Mouse (Mus musculus): ENCODE results near the gene Dnase1. TPM values are rescaled to one million over a fixed set of nuclear protein-coding genes. Genes with fewer than 3 reads are reported as not detected.
A peak's percentile ranks its signal among the peaks of the same experiment; 100 is the strongest.
"Not testable (repeated sequence)": the region's sequence is repeated elsewhere in the genome, so short reads cannot be mapped to it uniquely, and the experiment has no call there.

The Dnase1 gene
- polyA plus RNA-seq, 2 experiments from 2014 or later = 3.4 to 4.5 TPM

DNA sequence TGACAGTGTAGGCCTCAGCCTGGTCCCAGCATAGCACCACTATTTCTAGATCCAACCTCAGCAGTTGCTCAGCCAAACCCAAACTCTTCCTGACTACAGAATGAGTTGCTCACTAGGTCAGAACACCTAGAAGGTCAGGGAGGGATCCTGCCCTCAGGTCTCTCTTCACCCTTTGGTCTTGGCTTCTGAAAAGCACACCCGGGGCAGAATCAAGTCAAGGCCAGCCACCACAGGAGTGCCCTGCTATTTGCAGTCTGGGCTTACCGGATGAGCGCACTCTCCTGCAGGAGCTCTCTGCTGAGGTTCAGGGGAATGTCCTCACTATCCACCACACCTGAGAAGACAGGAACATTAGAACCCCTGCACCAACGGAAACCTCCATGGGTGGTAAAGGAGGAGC is 15.9 kb downstream of the Dnase1 start:
- ATAC-seq = no peak

DNA sequence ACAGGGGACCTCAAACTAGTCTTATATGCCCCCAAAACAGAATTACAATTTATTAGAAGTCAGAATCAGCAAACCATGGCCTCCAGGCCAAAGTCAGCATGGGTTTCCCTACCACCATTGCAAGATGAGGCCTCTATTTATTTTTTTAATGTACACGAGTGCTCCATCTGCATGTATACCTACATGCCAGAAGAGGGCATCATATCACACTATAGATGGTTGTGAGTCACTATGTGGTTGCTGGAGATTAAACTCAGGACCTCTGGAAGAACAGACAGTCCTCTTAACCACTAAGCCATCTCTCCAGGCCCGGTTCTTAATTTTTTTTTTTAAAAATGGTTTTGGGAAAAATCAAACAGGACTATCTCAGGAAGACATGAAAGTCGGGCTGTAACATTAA is 17.1 kb downstream of the Dnase1 start:
- no peak for ATAC-seq

DNA sequence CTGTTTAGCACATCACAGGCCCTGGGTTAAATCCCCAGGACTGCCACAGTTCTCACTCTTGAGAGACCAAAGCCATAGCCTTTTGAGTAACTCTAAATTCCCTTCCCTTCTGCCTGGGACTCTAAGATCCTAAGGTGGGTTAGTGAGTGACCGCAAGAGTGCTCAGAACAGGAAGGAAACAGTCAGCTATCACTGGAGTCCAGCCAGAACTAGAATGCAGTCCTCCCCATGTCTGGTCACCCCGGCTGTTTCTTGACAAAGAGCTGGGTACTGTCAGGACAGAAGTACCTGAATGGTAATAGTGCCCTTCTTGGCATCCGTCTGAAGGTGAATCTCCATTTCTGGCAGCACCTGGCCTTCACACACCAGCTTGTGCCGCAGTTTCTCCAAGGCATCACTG is 28.2 kb downstream of the Dnase1 start:
- no peak for ATAC-seq

DNA sequence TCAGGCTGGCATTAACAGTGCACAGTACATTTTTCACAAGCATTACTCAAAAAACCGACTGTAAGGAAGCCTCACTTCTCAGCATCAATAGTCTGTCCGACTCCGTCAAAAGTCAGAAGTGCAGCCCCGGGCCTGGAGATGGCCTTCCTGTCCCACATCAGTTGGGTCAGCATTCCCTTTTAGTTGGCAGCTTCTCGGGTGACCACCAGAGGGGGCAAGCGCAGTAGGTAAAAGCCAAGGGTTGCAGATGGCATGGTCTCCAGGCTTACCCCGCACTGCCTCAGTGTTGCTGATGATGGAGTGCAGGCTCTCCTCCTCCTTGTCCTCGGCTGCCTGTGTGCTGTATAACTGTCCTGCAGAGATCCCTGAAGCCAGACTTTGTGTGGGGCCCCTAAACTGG is 31.8 kb downstream of the Dnase1 start:
- peak; percentile 54 for ATAC-seq

DNA sequence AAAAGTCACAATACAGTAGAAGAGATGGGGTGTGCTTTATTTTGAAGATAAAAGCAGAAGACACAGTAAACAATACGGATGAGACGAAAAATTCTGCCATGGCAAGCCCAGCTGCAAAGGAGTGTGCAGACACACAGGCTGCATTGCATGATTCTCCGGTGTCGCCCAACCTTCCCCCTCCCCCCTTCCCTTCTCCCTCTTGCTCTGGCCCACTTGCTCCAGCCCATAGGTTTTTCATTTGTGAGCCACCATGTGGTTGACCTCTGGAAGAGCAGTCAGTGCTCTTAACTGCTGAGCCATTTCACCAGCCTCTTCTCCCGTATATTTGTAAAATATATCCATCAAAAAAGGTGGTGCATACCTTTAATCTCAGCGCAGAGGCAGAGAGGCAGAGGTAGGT is 37.6 kb downstream of the Dnase1 start:
- ATAC-seq = no peak

DNA sequence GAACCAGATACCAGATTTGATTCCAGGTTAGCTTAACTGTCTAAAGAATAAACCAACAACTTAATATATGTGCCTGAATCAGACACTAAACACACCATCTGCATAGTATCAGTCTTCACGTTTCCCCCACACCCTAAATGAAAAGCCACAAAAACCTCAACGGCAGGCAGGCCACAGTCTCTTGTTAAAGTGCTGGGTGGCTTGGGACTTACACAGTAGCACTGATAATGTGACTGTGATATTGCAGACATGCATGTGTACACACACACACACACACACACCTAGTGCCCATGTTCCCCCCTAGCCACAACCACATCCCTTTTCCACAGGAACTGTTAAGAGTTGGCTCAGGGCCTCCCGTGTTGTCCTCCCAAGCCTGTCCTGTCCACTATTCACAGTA is 38.1 kb downstream of the Dnase1 start:
- no peak for ATAC-seq

DNA sequence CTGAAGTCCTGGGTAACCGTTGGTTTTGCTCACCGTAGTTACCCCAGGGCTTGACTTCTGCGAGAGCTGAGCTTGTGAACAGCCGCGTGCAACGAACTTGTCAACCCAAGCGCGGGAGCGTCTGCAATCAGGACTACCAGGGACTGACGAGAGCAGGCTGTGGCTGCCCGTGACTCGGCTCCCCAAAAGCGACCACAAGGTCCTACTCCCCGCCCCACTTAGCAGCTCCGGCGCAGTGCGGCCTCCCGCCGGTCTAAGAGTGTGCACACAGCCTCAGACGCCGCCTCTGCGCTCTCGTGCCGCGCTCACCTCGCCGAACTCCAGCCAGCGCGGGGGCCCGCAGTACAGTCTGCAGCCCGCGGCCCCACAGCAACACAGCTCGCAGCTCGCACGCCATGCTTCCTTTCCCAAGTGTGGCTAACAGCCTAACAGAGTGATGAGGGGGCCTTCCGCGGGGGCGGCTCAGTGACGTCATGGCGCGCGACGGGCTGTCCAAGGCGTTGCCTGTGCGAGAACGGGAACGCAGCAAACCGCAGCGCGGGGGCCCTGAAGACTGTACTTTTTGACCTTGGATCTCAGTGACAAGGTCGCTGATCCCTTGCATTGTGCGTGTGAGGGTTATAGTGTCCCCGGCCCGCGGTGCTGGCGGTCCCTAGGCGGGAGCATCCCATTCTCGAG is 40.8 kb downstream of the Dnase1 start, which contains the start of gene Trap1:
Gene Trap1, minus strand, starts transcription at position 444 of the 678 bp plus-strand sequence.
- peak; percentile 94 for ATAC-seq

DNA sequence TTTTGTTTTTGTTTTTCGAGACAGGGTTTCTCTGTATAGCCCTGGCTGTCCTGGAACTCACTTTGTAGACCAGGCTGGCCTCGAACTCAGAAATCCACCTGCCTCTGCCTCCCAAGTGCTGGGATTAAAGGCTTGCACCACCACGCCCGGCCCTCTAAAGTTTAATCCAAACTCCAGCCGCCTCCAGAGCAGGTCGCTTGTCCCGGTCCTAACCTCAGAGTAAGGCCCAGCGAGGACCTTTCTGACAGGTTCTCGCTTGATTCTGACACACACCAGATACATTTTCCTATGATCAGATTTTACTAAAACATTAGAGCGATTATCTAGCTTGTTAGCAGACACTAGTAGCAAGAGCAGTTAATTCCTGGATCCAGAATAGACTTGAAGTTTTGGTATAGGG is 41.6 kb downstream of the Dnase1 start:
- not testable (repeated sequence) for ATAC-seq

DNA sequence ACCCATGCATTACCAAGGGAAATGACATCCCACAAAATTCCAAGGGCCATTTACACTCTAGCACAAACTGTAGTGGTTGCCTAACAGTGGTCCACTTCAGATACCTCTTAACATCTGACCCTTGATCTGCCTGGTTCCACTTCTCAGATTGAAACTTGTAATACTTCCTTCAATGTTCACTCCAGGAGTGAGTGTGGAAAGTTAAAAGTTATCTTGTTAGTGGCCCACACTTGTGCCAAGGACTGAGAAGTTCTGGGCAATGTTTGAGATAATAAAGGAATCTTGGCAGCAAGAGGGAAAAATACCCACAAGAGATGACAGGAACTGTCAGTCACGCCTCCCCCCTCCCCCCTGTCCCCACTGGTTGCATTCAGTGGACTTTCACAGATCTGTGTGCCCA is 42.9 kb downstream of the Dnase1 start:
- no peak for ATAC-seq

DNA sequence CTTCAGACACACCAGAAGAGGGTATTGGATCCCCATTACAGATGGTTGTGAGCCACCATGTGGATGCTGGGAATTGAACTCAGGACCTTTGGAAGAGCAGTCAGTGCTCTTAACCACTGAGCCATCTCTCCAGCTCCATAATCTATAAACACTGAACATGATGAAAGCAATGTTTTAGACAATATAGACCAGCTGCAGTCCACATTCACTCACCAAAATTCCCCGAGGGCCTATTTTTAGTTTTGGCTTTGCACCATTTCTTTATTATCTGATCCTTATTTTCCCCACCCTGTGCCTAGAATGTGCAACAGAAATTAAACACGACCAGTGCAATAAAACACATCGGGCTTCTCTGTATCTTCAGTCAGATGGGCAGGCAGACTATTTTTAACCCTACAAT is 43.7 kb downstream of the Dnase1 start:
- not testable (repeated sequence) for ATAC-seq

DNA sequence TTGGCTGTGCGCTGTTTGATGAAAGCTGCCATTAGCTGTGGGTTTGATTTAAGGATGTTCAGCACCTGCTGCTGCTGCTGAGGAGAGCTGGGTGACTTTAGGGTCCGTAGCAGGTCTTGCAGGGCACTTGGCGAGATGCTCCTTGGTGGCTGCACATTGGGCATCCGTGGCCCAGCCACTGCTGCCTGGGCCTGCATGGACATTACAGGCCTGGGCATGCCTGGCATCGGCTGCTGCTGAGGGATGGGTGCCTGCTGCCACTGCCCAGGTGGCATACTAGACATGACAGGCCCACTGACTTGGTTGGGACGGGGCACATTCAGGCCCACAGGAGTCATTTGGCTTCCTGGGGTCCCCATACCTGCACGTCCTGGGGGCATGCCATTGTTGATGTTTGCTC is 48.3 kb downstream of the Dnase1 start:
- ATAC-seq = no peak

DNA sequence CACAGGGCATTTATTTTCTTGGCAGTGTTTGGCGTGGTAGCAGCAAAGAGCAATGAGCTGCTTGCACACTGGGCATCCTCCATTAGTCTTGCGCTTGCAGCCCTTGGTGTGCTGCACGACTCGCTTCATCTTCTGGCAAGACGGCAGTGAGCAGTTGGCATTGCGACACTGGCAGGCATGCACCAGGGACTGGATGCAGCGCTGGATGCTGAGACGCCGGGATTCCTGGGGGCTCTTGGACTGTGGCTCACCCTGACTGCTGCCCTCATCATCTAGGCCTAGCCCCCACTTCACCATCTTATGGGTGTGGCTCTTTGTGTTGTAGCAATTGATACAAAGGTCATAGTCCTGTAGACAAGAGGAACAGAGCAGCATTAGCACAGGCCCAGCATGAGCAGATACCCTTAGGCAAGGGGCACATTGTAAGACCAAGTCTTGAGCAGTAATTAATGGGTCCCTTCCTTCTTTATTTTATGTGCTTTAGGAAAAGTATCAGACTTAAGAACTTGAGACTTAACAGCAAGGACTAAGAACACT is 49.2 kb downstream of the Dnase1 start:
- no peak for ATAC-seq

DNA sequence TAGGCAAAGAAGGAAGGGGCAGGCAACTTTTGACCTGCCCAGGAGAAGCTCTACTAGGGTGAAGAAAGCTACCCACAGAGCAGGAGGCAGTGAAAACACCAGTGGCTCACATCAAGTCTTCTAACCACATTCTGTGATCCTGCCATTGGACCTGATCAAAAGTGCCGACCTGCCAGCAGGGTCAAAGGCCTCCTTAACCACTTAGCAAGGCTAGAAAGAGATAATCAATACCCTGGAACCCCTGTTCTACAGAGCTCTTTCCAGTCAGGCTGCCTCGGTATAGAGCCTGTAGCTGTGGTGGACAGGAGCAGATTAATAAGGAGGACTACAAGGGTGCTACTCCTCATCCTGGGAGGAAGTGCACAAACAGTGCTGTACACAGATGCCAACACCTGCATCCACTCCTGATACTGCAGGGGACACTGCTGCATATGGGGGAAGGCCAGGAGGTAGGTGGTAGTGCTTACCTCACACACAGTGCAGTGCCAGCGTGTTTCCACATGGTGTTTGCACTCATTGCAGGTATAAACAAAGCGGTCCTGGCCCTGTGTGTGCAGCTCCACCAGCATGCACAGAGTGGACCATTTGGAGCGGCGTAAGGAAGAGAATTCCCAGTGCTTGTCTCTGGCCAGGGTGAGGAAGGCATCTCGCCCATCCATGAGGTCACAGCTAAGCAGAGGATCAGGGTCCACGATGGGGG is 50.6 kb downstream of the Dnase1 start:
- ATAC-seq = no peak

Other genes starting within 250 kb of the Dnase1 start
- gene Olfr15, start 206.1 kb upstream of the Dnase1 start, polyA plus RNA-seq (2017; shearing (Covaris generic)) = not detected
- gene Zfp174, start 189.7 kb upstream of the Dnase1 start, polyA plus RNA-seq (2017; shearing (Covaris generic)) = under 1 TPM; 0.75 to 0.86 TPM
- 100 to 1,000 TPM; 112 to 123 TPM for gene Naa60, start 164.6 kb upstream of the Dnase1 start, polyA plus RNA-seq (2017; shearing (Covaris generic))
- gene Zfp597, start 152.4 kb upstream of the Dnase1 start, polyA plus RNA-seq (2017; shearing (Covaris generic)) = 10 to 100 TPM; 10.1 to 13.0 TPM
- under 1 TPM in 1 of 2 experiments, not detected in 1; 0.86 TPM for gene Gm20695, start 152.3 kb upstream of the Dnase1 start, polyA plus RNA-seq (2017; shearing (Covaris generic))
- 1 to 10 TPM; 6.1 to 9.6 TPM for gene 1700037C18Rik, start 128.3 kb upstream of the Dnase1 start, polyA plus RNA-seq (2017; shearing (Covaris generic))
- 10 to 100 TPM; 35.1 to 43.5 TPM for gene Cluap1, start 128.1 kb upstream of the Dnase1 start, polyA plus RNA-seq (2017; shearing (Covaris generic))
- 10 to 100 TPM; 60.0 to 64.2 TPM for gene Nlrc3, start 60.3 kb upstream of the Dnase1 start, polyA plus RNA-seq (2017; shearing (Covaris generic))
- gene Slx4, start 33.2 kb upstream of the Dnase1 start, polyA plus RNA-seq (2017; shearing (Covaris generic)) = 10 to 100 TPM; 15.2 to 22.2 TPM
- gene Trap1, start 40.9 kb downstream of the Dnase1 start, polyA plus RNA-seq (2017; shearing (Covaris generic)) = 10 to 100 TPM; 59.4 to 74.5 TPM
- gene Crebbp, start 177.1 kb downstream of the Dnase1 start, polyA plus RNA-seq (2017; shearing (Covaris generic)) = 10 to 100 TPM; 60.0 to 61.2 TPM